Comparison of ENCODE assay signal across 9 mouse cellular contexts in the genomic region with DNA sequence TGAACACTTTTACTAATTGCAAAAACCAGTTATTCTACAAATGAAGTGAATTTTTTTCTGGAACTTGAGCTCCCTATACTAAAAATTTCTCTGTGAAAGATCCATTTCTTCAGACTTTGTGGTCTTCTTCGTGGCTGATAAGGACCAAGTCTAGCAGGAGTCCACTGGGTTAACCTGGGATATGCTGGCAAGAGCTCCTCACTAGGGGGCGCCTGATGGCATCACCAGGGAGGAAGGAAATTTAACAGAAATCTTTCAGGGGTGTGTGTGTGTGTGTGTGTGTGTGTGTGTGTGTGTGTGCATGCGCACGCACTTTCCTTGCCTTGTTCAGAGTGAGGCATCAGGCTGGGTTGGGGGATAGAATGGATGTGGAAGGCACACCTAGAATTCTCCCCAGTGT. TPM values are rescaled to one million over a fixed set of nuclear protein-coding genes. Genes with fewer than 3 reads are reported as not detected.
A peak's percentile ranks its signal among the peaks of the same experiment; 100 is the strongest.
DNase-seq lines count a peak whose midpoint lies in the region; ATAC-seq and TF ChIP-seq lines count a peak whose summit lies in the region.
"Had no signal": no experiment of that assay in that cellular context is flagged by ENCODE, and none has a peak within 500 bp of the region (broad histone marks: within the 10 kb centered on the region; RNA-seq: fewer than 3 reads in every experiment).

No protein-coding gene starts in this region.

- no peak overlapping the region for H3K4me3 ChIP-seq in heart, embryonic 12.5 days
- H3K4me3 ChIP-seq in ES-E14 (ENCODE audit: insufficient read depth in 1 of 2, low read depth in 1 of 2, low read length in 2 of 2, poor library complexity in 1 of 2, severe bottlenecking in 1 of 2), result no peak overlapping the region
- H3K4me3 ChIP-seq in forebrain, postnatal 0 days (ENCODE audit: low read depth, low read length), result no peak overlapping the region
- H3K4me3 ChIP-seq: embryonic facial prominence, embryonic 13.5 days had no signal

- H3K27me3 ChIP-seq in heart, embryonic 12.5 days (replicated peaks), result no peaks in the 10 kb centered on the region
- no peaks in the 10 kb centered on the region for H3K27me3 ChIP-seq in forebrain, postnatal 0 days (ENCODE audit: insufficient read depth, low read length)
- H3K27me3 ChIP-seq: embryonic facial prominence, embryonic 13.5 days had no signal

- WGBS in heart, embryonic 12.5 days, result 61% methylated on average over 4 of the region's 4 CpGs
- WGBS in forebrain, postnatal 0 days, result 72% methylated on average over 4 of the region's 4 CpGs

- no peak overlapping the region for H3K4me2 ChIP-seq in heart, embryonic 12.5 days
- H3K4me2 ChIP-seq in forebrain, postnatal 0 days (ENCODE audit: low read depth), result no peak overlapping the region
- H3K4me2 ChIP-seq: embryonic facial prominence, embryonic 13.5 days had no signal

- no peak overlapping the region for H3K9ac ChIP-seq in heart, embryonic 12.5 days
- no peak overlapping the region for H3K9ac ChIP-seq in ES-E14 (ENCODE audit: insufficient read depth, low read depth, low read length, poor library complexity, severe bottlenecking)
- H3K9ac ChIP-seq in forebrain, postnatal 0 days, result no peak overlapping the region
- H3K9ac ChIP-seq: embryonic facial prominence, embryonic 13.5 days had no signal

- in situ Hi-C loops in ES-E14 (cut with MboI; ENCODE audit: low sequenced_read_pairs in 2 of 2, unreplicated experiment in 2 of 2), result no loop called here

- H3K27ac ChIP-seq in heart, embryonic 12.5 days (ENCODE audit: poor library complexity, severe bottlenecking), result no peak overlapping the region
- H3K27ac ChIP-seq in ES-E14 (ENCODE audit: insufficient read depth, low read depth, low read length, poor library complexity, severe bottlenecking), result no peak overlapping the region
- H3K27ac ChIP-seq in forebrain, postnatal 0 days (ENCODE audit: low read depth, low read length), result no peak overlapping the region
- H3K27ac ChIP-seq: embryonic facial prominence, embryonic 13.5 days had no signal

- no peaks in the 10 kb centered on the region for H3K4me1 ChIP-seq in heart, embryonic 12.5 days (replicated peaks)
- no peaks in the 10 kb centered on the region for H3K4me1 ChIP-seq in ES-E14 (ENCODE audit: control insufficient read depth in 2 of 2, insufficient read depth in 2 of 2, low read length in 2 of 2, poor library complexity in 1 of 2)
- no peaks in the 10 kb centered on the region for H3K4me1 ChIP-seq in forebrain, postnatal 0 days (ENCODE audit: insufficient read depth)
- H3K4me1 ChIP-seq: embryonic facial prominence, embryonic 13.5 days had no signal

- TF ChIP-seq CTCF in forebrain, postnatal 0 days (IDR thresholded peaks at IDR 0.05; ENCODE audit: low read depth), result no peak; the same call in 1 of the 2 replicates

- H3K36me3 ChIP-seq in heart, embryonic 12.5 days, result no peaks in the 10 kb centered on the region
- H3K36me3 ChIP-seq in ES-E14 (ENCODE audit: control insufficient read depth, insufficient read depth, low read length, poor library complexity, severe bottlenecking), result no peaks in the 10 kb centered on the region
- no peaks in the 10 kb centered on the region for H3K36me3 ChIP-seq in forebrain, postnatal 0 days (ENCODE audit: insufficient read depth)
- H3K36me3 ChIP-seq: embryonic facial prominence, embryonic 13.5 days had no signal

- H3K9me3 ChIP-seq in heart, embryonic 12.5 days (replicated peaks), result no peaks in the 10 kb centered on the region
- H3K9me3 ChIP-seq in ES-E14 (ENCODE audit: control insufficient read depth, insufficient read depth, low read depth, low read length), result no peaks in the 10 kb centered on the region
- no peaks in the 10 kb centered on the region for H3K9me3 ChIP-seq in forebrain, postnatal 0 days (ENCODE audit: low read length)
- H3K9me3 ChIP-seq: embryonic facial prominence, embryonic 13.5 days had no signal

- no peak for ATAC-seq in heart, embryonic 12.5 days (ENCODE audit: insufficient number of reproducible peaks, low FRiP score)
- ATAC-seq in neutrophil, adult 5-6 weeks (ENCODE audit: extremely low read depth, insufficient number of reproducible peaks, low FRiP score, poor library complexity, severe bottlenecking), result peak; percentile 79
- no peak for ATAC-seq in forebrain, postnatal 0 days

- intact Hi-C loops in heart, postnatal 14 days (cut with DNase I), result no loop called here

- DNase-seq in heart, postnatal 14 days, result peak; percentile 16 to 17
- peak; percentile 65 for DNase-seq in 416B (ENCODE audit: low read depth)
- peak; percentile 8 for DNase-seq in ES-E14 (ENCODE audit: low read depth, low spot score)
- DNase-seq in heart, postnatal 4 days, result peak; percentile 20
- no peak for DNase-seq in testis, postnatal 14 days (ENCODE audit: low spot score)
- no peak for DNase-seq in forebrain, postnatal 0 days

TF ChIP-seq in ES-E14, 5 proteins besides CTCF, POLR2A, EP300 and RAD21:
- no peak for TF ChIP-seq HCFC1 (IDR thresholded peaks at IDR 0.05; ENCODE audit: borderline replicate concordance, insufficient read depth, low read length)

RNA-seq across cellular contexts. Expression of gene Stx17, which starts 8.5 kb away (rescaled TPM):
- 10 to 100 TPM; 26.5 to 28.0 TPM for total RNA-seq in heart, postnatal 14 days (2021)
- 22.4 and 25.8 TPM in 2 replicates for polyA plus RNA-seq in heart, embryonic 12.5 days (2016; fragmentation: Nextera tagmentation; extraction: Ambion mirVana)
- total RNA-seq in ES-E14 (2012; rRNA removed), result 3.7 and 3.9 TPM in 2 replicates
- total RNA-seq in heart, postnatal 4 days (2021), result 10 to 100 TPM; 22.2 to 24.2 TPM
- 51.8 and 54.4 TPM in 2 replicates for total RNA-seq in neutrophil, adult 5-6 weeks (2017)
- total RNA-seq in forebrain, postnatal 0 days (2014; rRNA removed), result 15.6 and 29.8 TPM in 2 replicates
- polyA plus RNA-seq in forebrain, postnatal 0 days (2015; fragmentation: Nextera tagmentation; extraction: Ambion mirVana), result 14.9 and 22.5 TPM in 2 replicates

Comparison
In these comparisons a context has a peak if more than half of its experiments do, and no peak if none do; other contexts are left out.
1. DNase-seq: peak in heart, postnatal 14 days (2 of 2), 416B (single experiment), ES-E14 (single experiment) and heart, postnatal 4 days (single experiment); none in testis, postnatal 14 days (single experiment) and forebrain, postnatal 0 days (single experiment).